Mouse (Mus musculus) limb, embryonic 12.5 days (tissue): ENCODE results near the gene Hmgcl. TPM values are rescaled to one million over a fixed set of nuclear protein-coding genes. Genes with fewer than 3 reads are reported as not detected.

Source experiments
- ATAC-seq: fragments of 200-750 bp; cut with Nextera tagmentation; 2 replicates; pipeline ENCODE4 v1.8.0; 2017; ENCODE audit warnings: low read depth, moderate TSS enrichment; ENCODE audit not compliant: insufficient number of reproducible peaks, insufficient read depth, low FRiP score, low TSS enrichment
- H3K27ac ChIP-seq: fragments of 300-500 bp; sonication (generic); 2 replicates; pipeline ENCODE4 v1.5.1; 2016; ENCODE audit warnings: mild to moderate bottlenecking, moderate library complexity
- H3K27me3 ChIP-seq: fragments of 300-500 bp; sonication (generic); 2 replicates; pipeline ENCODE4 v1.6.1; 2016; ENCODE audit warnings: mild to moderate bottlenecking, moderate library complexity
- H3K36me3 ChIP-seq: fragments of 300-500 bp; sonication (generic); 2 replicates; pipeline ENCODE4 v1.6.1; 2016; ENCODE audit warnings: mild to moderate bottlenecking, moderate library complexity
- H3K4me1 ChIP-seq: fragments of 300-500 bp; sonication (generic); replicated peaks from 2 replicates; pipeline ENCODE4 v1.6.1; 2016
- H3K4me2 ChIP-seq: fragments of 300-500 bp; sonication (generic); 2 replicates; pipeline ENCODE4 v1.6.1; 2016; ENCODE audit warnings: mild to moderate bottlenecking, moderate library complexity
- H3K4me3 ChIP-seq: fragments of 300-500 bp; sonication (generic); replicated peaks from 2 replicates; pipeline ENCODE4 v1.5.1; 2016; ENCODE audit warnings: mild to moderate bottlenecking
- H3K9ac ChIP-seq: fragments of 300-500 bp; sonication (generic); replicated peaks from 2 replicates; pipeline ENCODE4 v1.6.1; 2016; ENCODE audit warnings: mild to moderate bottlenecking, moderate library complexity
- H3K9me3 ChIP-seq: fragments of 300-500 bp; sonication (generic); 2 replicates; pipeline ENCODE4 v1.6.1; 2016; ENCODE audit warnings: mild to moderate bottlenecking, moderate library complexity
- WGBS: fragments of 180-500 bp; shearing (Covaris S2); methylation state at CpG from one replicate; pipeline ENCODE4 v1.1.7; 2016; 5-methylcytosine and 5-hydroxymethylcytosine counted together
- polyA plus RNA-seq: library from polyadenylated mRNA; unstranded; fragments of >200 nt; fragmentation: Nextera tagmentation; extraction: Ambion mirVana; gene quantifications from 2 replicates; pipeline ENCODE4 v1.2.1, GENCODE M21; 2016

The Hmgcl gene
- polyA plus RNA-seq, 1 experiment from 2014 or later = 78.5 TPM

- peak; percentile 90 for ATAC-seq
- H3K4me3 ChIP-seq = peak within 1 kb of the TSS; percentile 95
- H3K27ac ChIP-seq = peak within 1 kb of the TSS; percentile 91
- WGBS = under 1% methylated on average over 81 of the region's 81 CpGs
- H3K27me3 ChIP-seq = no peaks in the 10 kb centered on the region
- peaks cover 37% of the 10 kb centered on the region for H3K36me3 ChIP-seq
- peak within 1 kb of the TSS; percentile 95 for H3K9ac ChIP-seq
- no peaks in the 10 kb centered on the region for H3K9me3 ChIP-seq
- peak within 1 kb of the TSS; percentile 83 for H3K4me2 ChIP-seq
- H3K4me1 ChIP-seq = peaks cover 12% of the 10 kb centered on the region
These were observed 40.9 kb downstream of the Hmgcl start, which contains the start of gene Pithd1 for GRCm38 (mm10) chr4:135986943-135987710. Gene Pithd1 (minus strand): TSS chr4:135987264.

GRCm38 (mm10) chr4:135987714-135988113, 41.5 kb downstream of the Hmgcl start:
- Histone ChIP-seq H3K4me3 (peak overlapping the region; percentile 95), H3K4me1 (peaks cover 12% of the 10 kb centered on the region), H3K27me3 (no peaks in the 10 kb centered on the region), H3K36me3 (peaks cover 31% of the 10 kb centered on the region), H3K9me3 (no peaks in the 10 kb centered on the region), H3K4me2 (peak overlapping the region; percentile 83), H3K9ac (peak overlapping the region; percentile 95), H3K27ac (peak overlapping the region; percentile 91)
- WGBS = 75% methylated on average over 9 of the region's 9 CpGs
- no peak for ATAC-seq

- no peaks in the 10 kb centered on the region for H3K27me3 ChIP-seq
- no peak for ATAC-seq
- H3K36me3 ChIP-seq = no peaks in the 10 kb centered on the region
- no peak overlapping the region for H3K4me2 ChIP-seq
- 96% methylated on average over 6 of the region's 6 CpGs for WGBS
- peaks cover 5% of the 10 kb centered on the region; the same call in 1 of the 2 replicates for H3K9me3 ChIP-seq
- no peaks in the 10 kb centered on the region for H3K4me1 ChIP-seq
- no peak overlapping the region for H3K27ac ChIP-seq
- no peak overlapping the region for H3K9ac ChIP-seq
- H3K4me3 ChIP-seq = no peak overlapping the region
These were observed 47.7 kb downstream of the Hmgcl start for GRCm38 (mm10) chr4:135993941-135994340.

- H3K4me1 ChIP-seq = no peaks in the 10 kb centered on the region
- no peak overlapping the region for H3K9ac ChIP-seq
- no peaks in the 10 kb centered on the region for H3K27me3 ChIP-seq
- no peaks in the 10 kb centered on the region for H3K36me3 ChIP-seq
- no peak overlapping the region for H3K4me2 ChIP-seq
- no peak for ATAC-seq
- H3K9me3 ChIP-seq = peaks cover 5% of the 10 kb centered on the region; the same call in 1 of the 2 replicates
- H3K4me3 ChIP-seq = no peak overlapping the region
- 86% methylated on average over 4 of the region's 4 CpGs for WGBS
- no peak overlapping the region for H3K27ac ChIP-seq
These were observed 48.9 kb downstream of the Hmgcl start for GRCm38 (mm10) chr4:135995118-135995517.

- WGBS = 86% methylated on average over 5 of the region's 5 CpGs
- H3K36me3 ChIP-seq = peaks cover 78% of the 10 kb centered on the region
- no peak for ATAC-seq
- no peaks in the 10 kb centered on the region for H3K27me3 ChIP-seq
- H3K4me1 ChIP-seq = no peaks in the 10 kb centered on the region
- H3K27ac ChIP-seq = no peak overlapping the region
- H3K4me2 ChIP-seq = no peak overlapping the region
- H3K4me3 ChIP-seq = no peak overlapping the region
- H3K9me3 ChIP-seq = no peaks in the 10 kb centered on the region
- H3K9ac ChIP-seq = no peak overlapping the region
These were observed 57.9 kb downstream of the Hmgcl start for GRCm38 (mm10) chr4:136004107-136004675.

GRCm38 (mm10) chr4:136004921-136005320, 58.7 kb downstream of the Hmgcl start:
- no peak overlapping the region for H3K4me2 ChIP-seq
- H3K27ac ChIP-seq = no peak overlapping the region
- no peaks in the 10 kb centered on the region for H3K4me1 ChIP-seq
- ATAC-seq = no peak
- H3K9ac ChIP-seq = no peak overlapping the region
- no peak overlapping the region for H3K4me3 ChIP-seq
- H3K9me3 ChIP-seq = no peaks in the 10 kb centered on the region
- H3K27me3 ChIP-seq = no peaks in the 10 kb centered on the region
- peaks cover 85% of the 10 kb centered on the region for H3K36me3 ChIP-seq
- 93% methylated on average over 2 of the region's 2 CpGs for WGBS

- Histone ChIP-seq H3K4me2 (no peak overlapping the region), H3K27ac (no peak overlapping the region), H3K36me3 (peaks cover 96% of the 10 kb centered on the region), H3K4me1 (no peaks in the 10 kb centered on the region), H3K9me3 (no peaks in the 10 kb centered on the region), H3K9ac (no peak overlapping the region), H3K27me3 (no peaks in the 10 kb centered on the region), H3K4me3 (no peak overlapping the region)
- 96% methylated on average over 3 of the region's 3 CpGs for WGBS
- ATAC-seq = no peak
These were observed 60.6 kb downstream of the Hmgcl start for GRCm38 (mm10) chr4:136006821-136007220.

- no peak overlapping the region for H3K27ac ChIP-seq
- 95% methylated on average over 8 of the region's 8 CpGs for WGBS
- no peak overlapping the region for H3K4me2 ChIP-seq
- no peaks in the 10 kb centered on the region for H3K4me1 ChIP-seq
- H3K9ac ChIP-seq = no peak overlapping the region
- H3K4me3 ChIP-seq = no peak overlapping the region
- ATAC-seq = no peak
- H3K9me3 ChIP-seq = no peaks in the 10 kb centered on the region
- H3K27me3 ChIP-seq = no peaks in the 10 kb centered on the region
- peaks cover 93% of the 10 kb centered on the region for H3K36me3 ChIP-seq
These were observed 62.7 kb downstream of the Hmgcl start for GRCm38 (mm10) chr4:136008782-136009447.

- WGBS = 96% methylated on average over 4 of the region's 4 CpGs
- H3K27me3 ChIP-seq = no peaks in the 10 kb centered on the region
- no peak overlapping the region for H3K27ac ChIP-seq
- no peak overlapping the region for H3K9ac ChIP-seq
- H3K36me3 ChIP-seq = peaks cover 83% of the 10 kb centered on the region
- H3K4me1 ChIP-seq = no peaks in the 10 kb centered on the region
- ATAC-seq = no peak
- no peak overlapping the region for H3K4me3 ChIP-seq
- H3K9me3 ChIP-seq = no peaks in the 10 kb centered on the region
- H3K4me2 ChIP-seq = no peak overlapping the region
These were observed 64.3 kb downstream of the Hmgcl start for GRCm38 (mm10) chr4:136010586-136010985.
